In the genomic region with DNA sequence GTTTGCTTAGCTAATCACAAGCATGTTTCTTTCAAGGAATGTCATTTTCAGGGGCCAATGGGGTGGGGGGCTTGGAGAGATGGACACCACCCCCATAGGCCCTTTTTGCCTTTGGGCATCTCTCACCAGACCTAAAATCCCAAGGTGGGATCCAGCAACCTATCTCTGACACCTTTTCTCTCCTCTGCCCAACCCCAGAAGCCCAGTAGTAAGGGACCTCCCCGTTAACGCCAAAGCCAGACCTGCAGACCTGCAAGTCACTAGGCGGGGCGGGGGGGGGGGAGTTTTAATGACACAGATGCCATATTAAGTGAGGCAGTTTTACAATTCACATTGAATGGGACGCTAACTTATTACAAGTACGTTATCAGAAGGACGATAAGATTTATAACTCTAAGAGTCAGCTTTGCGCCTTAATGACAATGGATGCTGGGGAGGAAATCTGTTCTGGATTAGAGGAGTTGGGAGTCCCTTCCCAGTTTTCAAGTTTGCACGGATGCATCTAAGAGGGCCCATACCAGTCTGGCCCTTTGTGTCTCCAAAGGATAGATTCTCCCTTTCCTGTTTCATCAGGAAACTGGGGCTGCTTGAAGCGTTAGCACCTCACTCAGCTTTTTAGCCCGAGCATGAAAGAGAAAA, we compare ENCODE assay signal across 11 mouse cellular contexts. TPM values are rescaled to one million over a fixed set of nuclear protein-coding genes. Genes with fewer than 3 reads are reported as not detected.
DNase-seq lines count a peak whose midpoint lies in the region; ATAC-seq and TF ChIP-seq lines count a peak whose summit lies in the region.
"Had no signal": no experiment of that assay in that cellular context is flagged by ENCODE, and none has a peak within 500 bp of the region (broad histone marks: within the 10 kb centered on the region; RNA-seq: fewer than 3 reads in every experiment).

No protein-coding gene starts in this region.

- H3K36me3 ChIP-seq in heart, embryonic 12.5 days: no peaks in the 10 kb centered on the region
- H3K36me3 ChIP-seq in hindbrain, embryonic 11.5 days (ENCODE audit: control insufficient read depth, insufficient read depth, low read length): no peaks in the 10 kb centered on the region
- H3K36me3 ChIP-seq in midbrain, embryonic 11.5 days (ENCODE audit: control insufficient read depth, insufficient read depth, low read length): no peaks in the 10 kb centered on the region

- no peak for TF ChIP-seq CTCF in cortical plate, adult 2 months (IDR thresholded peaks at IDR 0.05; ENCODE audit: extremely low read depth, insufficient read depth, low read length)

- 25% methylated on average over 11 of the region's 11 CpGs for WGBS in heart, embryonic 12.5 days
- WGBS in hindbrain, embryonic 11.5 days: 7% methylated on average over 11 of the region's 11 CpGs
- 1% methylated on average over 11 of the region's 11 CpGs for WGBS in midbrain, embryonic 11.5 days

- no peaks in the 10 kb centered on the region for H3K9me3 ChIP-seq in heart, embryonic 12.5 days (replicated peaks)
- no peaks in the 10 kb centered on the region for H3K9me3 ChIP-seq in hindbrain, embryonic 11.5 days (ENCODE audit: control insufficient read depth, low read length)
- H3K9me3 ChIP-seq in midbrain, embryonic 11.5 days (ENCODE audit: control insufficient read depth, low read length): no peaks in the 10 kb centered on the region
- H3K9me3 ChIP-seq: megakaryocyte, embryonic 14.5 days had no signal

- 0 out of 2 replicates have a peak overlapping the region, but pooled peaks have one; percentile 2 for H3K4me3 ChIP-seq in heart, embryonic 12.5 days
- H3K4me3 ChIP-seq in cortical plate, adult 2 months (ENCODE audit: insufficient read depth, low read length): no peak overlapping the region
- H3K4me3 ChIP-seq in hindbrain, embryonic 11.5 days (ENCODE audit: low read depth, low read length): peak overlapping the region; percentile 59
- H3K4me3 ChIP-seq in midbrain, embryonic 11.5 days (ENCODE audit: low read depth, low read length): peak overlapping the region; percentile 64
- H3K4me3 ChIP-seq: megakaryocyte, embryonic 14.5 days had no signal

- TF ChIP-seq POLR2A in cortical plate, adult 2 months (IDR thresholded peaks at IDR 0.05; ENCODE audit: extremely low read depth, insufficient read depth, low read length): no peak

- H3K27me3 ChIP-seq in heart, embryonic 12.5 days (replicated peaks): peaks cover 53% of the 10 kb centered on the region
- peaks cover 5% of the 10 kb centered on the region; the same call in 1 of the 2 replicates for H3K27me3 ChIP-seq in hindbrain, embryonic 11.5 days (ENCODE audit: control insufficient read depth, insufficient read depth, low read length)
- H3K27me3 ChIP-seq in midbrain, embryonic 11.5 days (ENCODE audit: control insufficient read depth, insufficient read depth, low read length): peaks cover 46% of the 10 kb centered on the region
- H3K27me3 ChIP-seq: CH12.LX had no signal

- H3K4me1 ChIP-seq in heart, embryonic 12.5 days (replicated peaks): peaks cover 29% of the 10 kb centered on the region
- H3K4me1 ChIP-seq in cortical plate, adult 2 months (ENCODE audit: control insufficient read depth, insufficient read depth, low read length): no peaks in the 10 kb centered on the region
- H3K4me1 ChIP-seq in hindbrain, embryonic 11.5 days (replicated peaks; ENCODE audit: control insufficient read depth, insufficient read depth, low read length): peaks cover 27% of the 10 kb centered on the region
- H3K4me1 ChIP-seq in midbrain, embryonic 11.5 days (ENCODE audit: control insufficient read depth, insufficient read depth, low read length): peaks cover 42% of the 10 kb centered on the region

- peak overlapping the region; percentile 41; the same call in 1 of the 2 replicates for H3K9ac ChIP-seq in heart, embryonic 12.5 days
- H3K9ac ChIP-seq in hindbrain, embryonic 11.5 days (ENCODE audit: low read depth, low read length): peak overlapping the region; percentile 89
- peak overlapping the region; percentile 87 for H3K9ac ChIP-seq in midbrain, embryonic 11.5 days (ENCODE audit: low read length)

- DNase-seq in heart, postnatal 4 days: no peak
- DNase-seq in hindbrain, embryonic 11.5 days (ENCODE audit: low spot score): no peak
- DNase-seq in midbrain, embryonic 11.5 days (ENCODE audit: low spot score, missing footprints): no peak
- no peak for DNase-seq in cerebellum, adult 11 months
- no peak for DNase-seq in cerebellum, adult 8-10 months
- no peak for DNase-seq in layer of hippocampus, adult 18-20 months (ENCODE audit: low spot score in 2 of 2)
- DNase-seq: spleen, adult 18-20 months had no signal

- no peak overlapping the region for H3K27ac ChIP-seq in heart, embryonic 12.5 days (ENCODE audit: poor library complexity, severe bottlenecking)
- H3K27ac ChIP-seq in cortical plate, adult 2 months (ENCODE audit: insufficient read depth, low read length): peak overlapping the region; percentile 71; the same call in 1 of the 2 replicates
- H3K27ac ChIP-seq in hindbrain, embryonic 11.5 days (ENCODE audit: low read depth, low read length): peak overlapping the region; percentile 99
- H3K27ac ChIP-seq in midbrain, embryonic 11.5 days (ENCODE audit: low read depth, low read length): peak overlapping the region; percentile 98

- ATAC-seq in heart, embryonic 12.5 days (ENCODE audit: insufficient number of reproducible peaks, low FRiP score): no peak
- no peak for ATAC-seq in hindbrain, embryonic 11.5 days (ENCODE audit: low FRiP score)
- ATAC-seq in midbrain, embryonic 11.5 days (ENCODE audit: low FRiP score): no peak

- peak overlapping the region; percentile 42 for H3K4me2 ChIP-seq in heart, embryonic 12.5 days
- H3K4me2 ChIP-seq in hindbrain, embryonic 11.5 days (replicated peaks; ENCODE audit: low read depth, low read length): peak overlapping the region; percentile 85
- H3K4me2 ChIP-seq in midbrain, embryonic 11.5 days: peak overlapping the region; percentile 77

RNA-seq across cellular contexts. Expression of gene Nr2f2, which starts 17.4 kb away (rescaled TPM):
- polyA plus RNA-seq in heart, embryonic 12.5 days (2016; fragmentation: Nextera tagmentation; extraction: Ambion mirVana): 26.5 and 27.7 TPM in 2 replicates
- 10 to 100 TPM; 34.3 to 35.0 TPM for total RNA-seq in heart, postnatal 4 days (2021)
- 13.8 and 21.2 TPM in 2 replicates for polyA plus RNA-seq in cortical plate, adult 2 months (2012; rRNA removed)
- polyA plus RNA-seq in hindbrain, embryonic 11.5 days (2014; fragmentation: Nextera tagmentation; extraction: Ambion mirVana): 95.6 and 120 TPM in 2 replicates
- polyA plus RNA-seq in midbrain, embryonic 11.5 days (2014; fragmentation: Nextera tagmentation; extraction: Ambion mirVana): 114 and 122 TPM in 2 replicates
- 10 to 100 TPM; 40.8 to 55.2 TPM for total RNA-seq in layer of hippocampus, adult 18-20 months (2021)
- total RNA-seq: CH12.LX had no signal
